Mouse (Mus musculus): Measurements from ENCODE around the gene Rpl13.

DNA sequence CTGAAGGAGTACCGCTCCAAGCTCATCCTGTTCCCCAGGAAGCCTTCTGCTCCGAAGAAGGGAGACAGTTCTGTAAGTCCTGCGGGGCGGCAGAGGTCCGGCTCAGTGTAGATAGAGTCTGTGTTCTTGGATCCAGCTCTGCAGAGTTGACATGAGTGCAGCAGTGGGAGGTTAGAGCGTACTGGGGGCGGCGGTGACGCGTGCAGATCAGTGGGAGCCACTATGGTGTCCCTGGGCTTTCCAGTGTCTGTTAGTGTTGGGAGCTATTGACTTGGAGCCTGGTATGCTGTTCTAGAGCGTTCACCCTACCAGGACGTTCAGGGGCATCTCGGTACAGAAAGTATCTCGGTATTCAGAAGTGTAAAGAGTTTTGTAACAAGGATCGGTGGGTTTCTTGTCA lies 1.1 kb downstream of the Rpl13 start:
- no peak for TF ChIP-seq EP300 (IDR thresholded peaks at IDR 0.05; ENCODE audit: low read depth)
- TF ChIP-seq CTCF (IDR thresholded peaks at IDR 0.05; ENCODE audit: low read depth) = no peak

Data from liver, postnatal 0 days (tissue).